Mouse (Mus musculus) ES-Bruce4 (cell line): ENCODE measurements around the gene Pxdn. TPM values are rescaled to one million over a fixed set of nuclear protein-coding genes. Genes with fewer than 3 reads are reported as not detected.

Experiments used
- H3K27ac ChIP-seq: 2 replicates; pipeline ENCODE4 v1.5.1; 2012; ENCODE audit warnings: low read length, inconsistent platforms; ENCODE audit not compliant: insufficient read depth
- H3K27me3 ChIP-seq: 2 replicates; pipeline ENCODE4 v1.6.1; 2012; ENCODE audit warnings: mild to moderate bottlenecking, low read length, inconsistent platforms; ENCODE audit not compliant: control insufficient read depth, poor library complexity, insufficient read depth, severe bottlenecking
- H3K36me3 ChIP-seq: 2 replicates; pipeline ENCODE4 v1.6.1; 2012; ENCODE audit warnings: inconsistent platforms, mild to moderate bottlenecking, low read length, moderate library complexity; ENCODE audit not compliant: control insufficient read depth, poor library complexity, insufficient read depth, severe bottlenecking
- H3K4me1 ChIP-seq: one replicate; pipeline ENCODE4 v1.8.1; 2011; ENCODE audit warnings: low read length; ENCODE audit not compliant: control insufficient read depth, insufficient read depth
- H3K4me3 ChIP-seq: 2 replicates; pipeline ENCODE4 v1.5.1; 2011; ENCODE audit warnings: low read depth, mild to moderate bottlenecking, low read length
- H3K9ac ChIP-seq: 2 replicates; pipeline ENCODE4 v1.6.1; 2012; ENCODE audit warnings: low read depth, mild to moderate bottlenecking, inconsistent platforms; ENCODE audit not compliant: poor library complexity, severe bottlenecking
- H3K9me3 ChIP-seq: replicated peaks from 2 replicates; pipeline ENCODE4 v1.6.1; 2012; ENCODE audit warnings: mild to moderate bottlenecking, low read length, inconsistent platforms; ENCODE audit not compliant: control insufficient read depth, poor library complexity, insufficient read depth, severe bottlenecking
- CTCF ChIP-seq: IDR thresholded peaks from one replicate; pipeline ENCODE4 v1.8.1; 2011; ENCODE audit warnings: low read depth, low read length
- EP300 ChIP-seq: IDR thresholded peaks from 2 replicates; pipeline ENCODE4 v1.6.1; 2011; ENCODE audit warnings: low read depth, low read length; ENCODE audit not compliant: insufficient read depth
- POLR2A ChIP-seq: IDR thresholded peaks from one replicate; pipeline ENCODE4 v1.8.1; 2011; ENCODE audit warnings: low read length; ENCODE audit not compliant: insufficient read depth
- polyA plus RNA-seq: library from polyadenylated mRNA; stranded (reverse); fragments of >200 nt; gene quantifications from 2 replicates; pipeline ENCODE4 v1.2.4, GENCODE M21; 2011; ENCODE audit warnings: low read depth; ENCODE audit not compliant: missing spikeins, insufficient read depth, insufficient read length

Gene Pxdn
- polyA plus RNA-seq, 1 experiment: 44.4 TPM

DNA sequence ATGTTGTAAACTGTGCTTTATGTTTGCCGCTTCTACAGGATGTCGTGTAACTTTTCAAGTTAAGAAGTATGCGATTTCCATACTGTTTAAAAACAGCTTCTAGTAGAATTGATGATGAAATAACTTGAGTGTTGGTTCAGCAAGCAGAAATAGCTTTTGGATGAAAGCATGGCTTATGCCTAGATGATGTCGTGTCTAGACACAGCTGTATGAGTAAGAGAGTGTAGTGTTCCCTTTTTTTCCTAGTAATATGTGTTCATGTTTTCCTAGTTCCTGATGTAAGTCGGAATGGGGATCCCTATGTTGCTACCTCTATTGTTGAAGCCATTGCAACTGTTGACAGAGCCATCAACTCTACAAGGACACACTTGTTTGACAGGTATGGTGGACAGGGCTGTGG is 61.5 kb downstream of the Pxdn start:
- Histone ChIP-seq H3K4me3 (no peak overlapping the region), H3K27ac (no peak overlapping the region), H3K27me3 (no peaks in the 10 kb centered on the region), H3K36me3 (no peaks in the 10 kb centered on the region), H3K9me3 (no peaks in the 10 kb centered on the region), H3K9ac (no peak overlapping the region), H3K4me1 (no peaks in the 10 kb centered on the region)
- TF ChIP-seq CTCF (no peak), POLR2A (no peak), EP300 (no peak)

DNA sequence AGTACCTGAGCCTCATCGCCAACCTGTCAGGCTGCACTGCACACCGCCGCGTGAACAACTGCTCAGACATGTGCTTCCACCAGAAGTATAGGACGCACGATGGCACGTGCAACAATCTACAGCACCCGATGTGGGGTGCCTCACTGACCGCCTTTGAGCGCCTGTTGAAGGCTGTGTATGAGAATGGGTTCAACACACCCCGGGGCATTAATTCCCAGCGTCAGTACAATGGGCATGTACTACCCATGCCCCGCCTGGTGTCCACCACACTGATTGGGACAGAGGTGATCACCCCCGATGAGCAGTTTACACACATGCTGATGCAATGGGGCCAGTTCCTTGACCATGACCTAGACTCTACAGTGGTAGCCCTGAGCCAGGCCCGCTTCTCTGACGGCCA is 64.5 kb downstream of the Pxdn start:
- Histone ChIP-seq H3K4me1 (no peaks in the 10 kb centered on the region), H3K9ac (no peak overlapping the region), H3K4me3 (no peak overlapping the region), H3K27ac (no peak overlapping the region), H3K9me3 (no peaks in the 10 kb centered on the region), H3K27me3 (no peaks in the 10 kb centered on the region), H3K36me3 (no peaks in the 10 kb centered on the region)
- no peak for TF ChIP-seq POLR2A
- TF ChIP-seq CTCF: no peak

DNA sequence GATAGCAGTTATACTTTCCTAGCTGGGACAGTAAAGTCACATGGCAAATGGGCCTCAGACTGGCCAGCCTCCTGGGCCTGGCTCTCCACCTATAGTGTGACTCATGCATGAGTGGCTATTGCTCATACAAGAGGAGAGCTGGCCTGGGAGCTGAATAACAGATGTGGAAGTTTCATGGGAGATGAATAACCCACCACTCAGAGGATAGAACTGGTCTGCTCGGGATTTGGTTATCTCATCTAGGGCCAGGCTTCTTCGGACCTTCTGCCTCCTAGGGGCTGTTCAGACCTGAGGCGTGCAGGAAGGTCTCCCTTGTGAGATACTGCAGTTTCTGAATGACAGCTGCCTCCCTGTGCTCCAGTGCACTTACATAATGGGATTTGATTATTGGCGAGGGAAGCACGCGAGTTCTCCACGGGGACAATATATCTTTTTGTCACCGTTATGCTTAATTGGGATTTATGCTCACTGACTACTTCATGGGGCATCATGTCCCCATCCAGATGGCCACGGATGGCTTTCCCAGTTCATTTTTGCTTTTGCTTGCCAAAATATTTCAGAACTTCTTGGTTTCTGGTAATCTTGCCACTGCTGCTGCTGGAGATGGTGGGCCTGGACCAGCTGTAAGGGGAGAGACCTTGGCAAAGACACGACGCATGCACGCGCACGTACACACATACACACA is 66.4 kb downstream of the Pxdn start:
- Histone ChIP-seq H3K27ac (no peak overlapping the region), H3K9ac (no peak overlapping the region), H3K36me3 (no peaks in the 10 kb centered on the region), H3K27me3 (no peaks in the 10 kb centered on the region), H3K9me3 (no peaks in the 10 kb centered on the region), H3K4me1 (no peaks in the 10 kb centered on the region), H3K4me3 (no peak overlapping the region)
- no peak for TF ChIP-seq POLR2A
- TF ChIP-seq CTCF: no peak
- TF ChIP-seq EP300: no peak

DNA sequence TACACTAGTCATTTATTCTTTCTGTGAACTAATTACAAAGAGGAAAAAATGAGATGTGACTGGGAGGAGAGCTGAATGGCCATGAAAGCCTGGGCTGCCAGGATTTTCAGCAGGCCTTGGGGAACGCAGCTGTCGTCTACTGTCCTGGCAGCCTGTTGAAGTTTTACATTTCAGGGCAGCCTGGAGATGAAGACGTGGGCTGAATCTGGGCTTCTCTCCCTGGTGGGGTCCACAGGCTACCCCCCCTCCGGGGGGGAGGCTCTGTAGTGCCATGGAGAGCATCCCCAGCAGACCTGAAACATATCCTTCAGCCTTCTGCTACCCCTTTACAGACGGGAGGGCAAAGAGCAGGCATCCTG is 66.9 kb downstream of the Pxdn start:
- H3K27ac ChIP-seq: no peak overlapping the region
- TF ChIP-seq EP300 (no peak), CTCF (no peak), POLR2A (no peak)

DNA sequence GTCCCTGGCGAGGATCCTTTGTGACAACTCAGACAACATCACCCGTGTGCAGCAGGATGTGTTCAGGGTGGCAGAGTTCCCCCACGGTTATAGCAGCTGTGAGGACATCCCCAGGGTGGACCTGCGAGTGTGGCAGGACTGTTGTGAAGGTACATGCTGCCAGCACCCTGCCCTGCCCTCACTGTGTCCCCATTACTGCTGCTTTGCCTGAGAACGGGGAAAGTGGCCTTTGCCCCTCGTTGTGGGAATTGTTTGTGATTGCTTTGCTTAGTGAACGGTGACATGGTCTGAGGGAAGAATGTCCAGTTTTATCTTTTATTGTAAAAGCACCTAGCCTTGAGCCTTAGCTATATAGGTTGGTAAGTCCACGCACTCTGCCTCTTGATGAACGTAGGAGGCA is 69.2 kb downstream of the Pxdn start:
- Histone ChIP-seq H3K27me3 (no peaks in the 10 kb centered on the region), H3K4me3 (no peak overlapping the region), H3K4me1 (no peaks in the 10 kb centered on the region), H3K36me3 (no peaks in the 10 kb centered on the region), H3K9ac (no peak overlapping the region), H3K9me3 (no peaks in the 10 kb centered on the region), H3K27ac (no peak overlapping the region)
- no peak for TF ChIP-seq CTCF
- no peak for TF ChIP-seq POLR2A
- no peak for TF ChIP-seq EP300

More for the DNA sequence above, 66.9 kb downstream of the Pxdn start:
- Histone ChIP-seq H3K4me3 (no peak overlapping the region), H3K27me3 (no peaks in the 10 kb centered on the region), H3K9ac (no peak overlapping the region), H3K9me3 (no peaks in the 10 kb centered on the region), H3K36me3 (no peaks in the 10 kb centered on the region), H3K4me1 (no peaks in the 10 kb centered on the region)

DNA sequence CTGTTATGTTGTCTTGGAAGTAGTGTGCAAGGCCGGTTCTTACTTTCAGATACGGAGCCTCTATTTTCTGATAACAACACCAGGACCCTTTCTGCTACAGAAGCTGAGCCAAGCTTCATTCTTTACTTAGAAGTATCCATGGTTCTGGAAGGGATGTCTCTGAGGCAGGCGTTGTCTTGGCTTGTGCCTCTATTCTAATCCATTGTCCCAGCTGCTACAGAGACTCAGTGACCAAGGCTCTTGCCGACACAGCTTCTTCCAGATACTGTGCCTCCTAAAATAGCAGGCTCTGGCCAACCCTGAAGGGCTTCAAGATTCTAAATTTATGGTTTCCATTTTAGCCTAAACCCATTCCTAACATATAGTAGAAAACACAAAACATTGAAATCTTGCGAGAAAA is 71.3 kb downstream of the Pxdn start:
- Histone ChIP-seq H3K4me1 (no peaks in the 10 kb centered on the region), H3K9me3 (no peaks in the 10 kb centered on the region), H3K27me3 (no peaks in the 10 kb centered on the region), H3K4me3 (no peak overlapping the region), H3K36me3 (no peaks in the 10 kb centered on the region), H3K27ac (no peak overlapping the region), H3K9ac (no peak overlapping the region)
- TF ChIP-seq CTCF: no peak
- TF ChIP-seq POLR2A: no peak
- TF ChIP-seq EP300: no peak
